Mouse (Mus musculus) liver, postnatal 0 days (tissue): Measurements from ENCODE around the gene Thtpa.

Experiments used
- CTCF ChIP-seq: sonication (generic); IDR thresholded peaks from 2 replicates; pipeline ENCODE4 v1.5.1; 2016; ENCODE audit warnings: antibody characterized with exemption, low read depth
- EP300 ChIP-seq: IDR thresholded peaks from 2 replicates; pipeline ENCODE4 v1.6.1; 2016; ENCODE audit warnings: antibody characterized with exemption, low read depth, mild to moderate bottlenecking

DNA sequence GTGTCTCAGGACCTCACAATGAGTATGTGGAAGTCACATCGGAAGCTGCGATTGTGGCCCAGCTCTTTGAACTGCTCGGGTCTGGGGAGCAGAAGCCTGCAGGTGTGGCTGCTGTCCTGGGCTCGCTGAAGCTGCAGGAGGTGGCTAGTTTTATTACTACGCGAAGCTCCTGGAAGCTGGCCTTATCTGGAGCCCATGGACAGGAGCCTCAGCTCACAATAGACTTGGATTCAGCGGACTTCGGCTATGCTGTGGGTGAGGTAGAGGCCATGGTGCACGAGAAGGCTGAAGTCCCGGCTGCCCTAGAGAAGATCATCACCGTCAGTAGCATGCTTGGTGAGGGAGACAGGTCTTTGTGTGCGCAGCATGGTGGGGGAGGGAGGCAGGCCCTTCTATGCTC, 1.1 kb downstream of the Thtpa start:
- no peak for TF ChIP-seq CTCF
- TF ChIP-seq EP300: no peak
